Mouse (Mus musculus) cerebellum, adult 9-11 months (tissue): Measurements from ENCODE around the gene Fbxo40.

Experiments
- DNase-seq: peaks from one replicate; pipeline ENCODE4 v3.0.0; 2022

Gene Fbxo40

DNA sequence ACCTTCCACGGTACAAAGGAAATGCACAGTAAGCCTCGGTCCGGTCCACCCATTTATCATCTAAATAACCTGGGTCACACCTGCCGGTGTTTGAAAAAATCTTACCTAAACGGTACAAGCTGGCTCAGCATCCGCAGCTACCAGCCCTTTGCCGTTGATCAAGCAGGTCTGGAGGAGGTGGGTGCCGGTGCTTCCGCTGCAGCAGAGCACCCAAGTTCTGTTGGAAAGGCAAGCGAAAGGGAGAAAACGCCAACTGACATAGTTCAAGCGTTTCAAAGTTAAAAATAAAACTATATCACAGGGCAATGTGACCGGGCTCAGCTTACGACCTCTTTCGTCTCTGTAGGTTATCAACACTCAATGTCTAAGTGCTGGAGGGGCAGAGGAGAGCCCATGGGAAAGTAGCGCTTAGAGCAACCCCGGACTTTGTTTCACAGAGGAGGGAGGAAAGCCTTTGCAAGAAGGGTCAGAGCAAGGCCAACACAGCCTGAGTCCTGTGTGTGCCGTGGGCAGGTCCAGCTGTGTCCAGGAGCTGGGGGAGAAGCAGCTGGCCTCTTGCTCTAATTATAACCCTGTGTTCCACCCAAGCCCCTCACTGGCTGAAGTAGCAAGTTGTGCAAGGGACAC, at the start of gene Fbxo40:
Gene Fbxo40 (minus strand): TSS at position 469 of the 627 bp plus-strand sequence.
- no peak for DNase-seq

DNA sequence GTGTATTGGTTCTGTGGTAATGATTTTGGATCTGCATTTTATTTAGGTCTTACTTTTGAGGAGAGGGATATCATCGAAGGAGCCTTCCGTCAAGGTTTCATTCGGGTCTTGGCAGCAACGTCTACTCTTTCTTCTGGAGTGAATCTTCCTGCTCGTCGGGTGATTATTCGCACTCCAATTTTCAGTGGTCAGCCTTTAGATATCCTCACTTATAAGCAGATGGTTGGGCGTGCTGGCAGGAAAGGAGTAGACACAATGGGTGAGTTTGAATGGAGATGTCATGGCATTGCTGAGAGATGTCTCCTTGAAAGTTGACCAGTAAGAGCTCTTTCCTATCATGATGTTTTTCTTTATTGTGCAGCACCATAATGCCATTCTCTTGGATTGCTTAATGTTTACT, 44.5 kb upstream of the Fbxo40 start:
- no peak for DNase-seq

DNA sequence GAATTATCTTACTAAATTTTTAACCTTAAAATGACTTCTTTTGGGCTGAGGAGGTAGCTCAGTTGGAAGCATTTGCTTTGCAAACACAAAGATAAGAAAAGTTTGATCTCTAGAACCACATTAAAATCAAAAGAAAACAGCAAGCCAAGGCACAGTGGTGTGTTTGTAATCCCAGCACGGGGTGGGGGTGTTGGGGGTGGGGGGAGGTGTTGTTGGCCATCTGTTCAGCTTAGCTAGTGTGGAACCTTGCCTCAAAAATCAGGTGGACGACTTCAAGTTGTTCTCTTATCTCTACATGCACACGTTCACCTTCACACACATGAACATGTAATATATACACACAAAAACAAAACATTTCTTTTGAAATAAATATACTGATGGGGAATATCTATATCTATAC, 41.7 kb upstream of the Fbxo40 start:
- DNase-seq: no peak

DNA sequence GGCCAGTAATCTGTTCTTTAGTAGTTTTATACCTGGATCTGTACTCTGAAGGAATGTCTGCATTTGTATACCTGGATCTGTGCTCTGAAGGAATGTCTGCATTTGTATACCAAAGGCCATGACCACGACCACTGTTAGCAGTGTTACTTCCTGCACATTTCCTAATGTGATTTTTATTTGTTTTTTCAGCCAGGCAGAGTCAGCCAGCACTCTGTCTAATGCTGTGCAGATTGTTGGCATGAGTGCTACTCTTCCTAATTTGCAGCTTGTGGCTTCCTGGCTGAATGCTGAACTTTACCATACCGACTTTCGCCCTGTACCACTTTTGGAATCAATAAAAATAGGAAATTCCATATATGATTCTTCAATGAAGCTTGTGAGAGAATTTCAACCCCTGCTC, 37.3 kb upstream of the Fbxo40 start:
- DNase-seq: no peak

DNA sequence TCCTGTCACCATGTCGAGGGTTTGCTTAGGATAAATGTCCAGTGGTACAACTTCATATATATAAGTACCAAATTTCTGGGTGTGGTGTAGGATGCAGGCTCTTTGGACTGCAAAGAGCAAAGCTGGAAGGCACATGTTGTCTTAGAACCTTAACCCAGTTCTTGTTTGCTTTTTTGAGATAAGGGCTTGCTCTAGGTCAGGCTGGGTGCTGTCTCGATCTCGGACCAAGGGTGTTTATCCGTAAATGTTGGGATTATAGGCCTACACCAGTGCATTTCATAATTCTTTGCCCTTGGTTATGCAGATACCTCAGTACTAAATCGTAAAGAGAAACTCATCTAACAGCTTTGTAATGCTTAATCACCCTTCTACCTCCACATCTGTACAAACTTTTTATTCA, 22.1 kb upstream of the Fbxo40 start:
- no peak for DNase-seq

DNA sequence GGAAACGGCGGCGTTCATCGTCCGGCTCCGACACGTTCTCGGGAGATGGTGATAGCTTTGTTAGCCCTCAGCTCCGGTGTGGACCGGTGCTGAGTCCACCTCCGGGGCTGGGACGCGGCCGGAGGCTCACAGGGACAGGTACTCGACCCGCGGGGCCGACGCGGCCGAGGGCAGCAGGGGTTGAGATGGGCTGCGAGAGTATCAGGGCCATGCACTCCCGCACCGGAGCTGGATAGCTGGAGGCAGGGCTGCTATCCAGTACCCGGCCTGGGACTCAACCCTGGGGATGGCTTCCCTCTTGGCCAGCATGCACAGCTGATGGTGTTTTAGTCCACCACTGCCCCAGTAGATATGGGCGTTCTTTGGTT, 21.6 kb upstream of the Fbxo40 start:
- no peak for DNase-seq

DNA sequence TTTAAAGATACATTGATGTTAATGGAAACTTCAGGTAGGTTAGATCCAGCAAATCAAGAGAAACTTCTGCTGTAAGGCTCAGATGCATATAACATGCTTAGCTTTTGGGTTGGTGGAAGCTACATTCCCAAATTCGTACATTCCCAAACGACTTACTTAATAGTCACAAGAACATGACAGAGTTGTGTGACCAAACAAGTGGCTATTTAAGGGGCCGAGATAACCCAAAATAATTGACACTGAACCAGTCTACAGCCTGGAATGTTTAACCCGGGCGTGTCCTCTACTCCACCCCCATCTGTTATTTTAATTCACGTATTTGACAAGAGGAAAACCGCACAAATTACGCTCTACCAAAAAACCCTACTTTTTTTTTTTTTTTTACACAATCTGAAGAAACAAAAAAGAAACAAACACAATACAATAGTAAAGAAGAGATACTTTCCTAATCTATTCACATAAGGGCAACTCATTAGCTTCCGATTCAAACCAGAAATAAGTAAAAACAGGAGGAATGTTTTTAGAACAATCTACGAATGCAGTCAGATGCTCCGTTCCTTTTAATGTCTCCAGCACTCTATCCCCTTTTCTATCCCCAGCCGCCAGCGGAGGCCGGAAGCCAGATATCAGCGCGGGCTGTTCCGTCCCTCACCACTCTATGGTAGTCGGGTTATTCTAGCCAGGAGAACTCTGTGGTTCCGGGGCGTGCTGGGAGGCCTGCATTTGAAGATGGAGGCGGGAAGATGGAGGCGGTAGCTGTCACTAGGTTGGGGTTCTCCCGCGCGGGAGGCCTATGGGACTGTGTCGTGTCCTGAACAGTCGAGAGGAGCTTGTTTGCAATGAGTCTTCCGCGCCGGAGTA, 21.0 kb upstream of the Fbxo40 start, which contains the start of gene Polq:
Gene Polq (plus strand): TSS at position 726 of the 861 bp plus-strand sequence.
- DNase-seq: peak; percentile 91

DNA sequence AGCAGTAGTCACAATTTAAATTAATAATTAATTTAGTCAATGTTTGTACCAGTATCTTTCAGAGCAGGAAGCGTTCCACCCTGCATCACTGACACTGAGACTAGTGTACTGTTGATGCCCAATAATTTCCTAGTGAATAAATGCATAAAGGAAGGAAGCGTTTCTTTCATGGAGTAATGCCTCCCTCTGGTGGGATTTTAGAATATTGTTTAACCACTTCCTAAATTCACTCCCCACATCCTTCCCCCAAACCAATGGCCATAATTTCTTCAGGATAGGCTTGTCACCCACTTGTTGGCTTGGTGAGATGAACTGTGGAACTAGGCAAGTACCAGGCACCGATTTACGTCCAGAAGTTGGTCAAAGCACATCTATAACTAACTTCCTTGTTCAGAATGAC, 20.1 kb upstream of the Fbxo40 start:
- peak; percentile 38 for DNase-seq

DNA sequence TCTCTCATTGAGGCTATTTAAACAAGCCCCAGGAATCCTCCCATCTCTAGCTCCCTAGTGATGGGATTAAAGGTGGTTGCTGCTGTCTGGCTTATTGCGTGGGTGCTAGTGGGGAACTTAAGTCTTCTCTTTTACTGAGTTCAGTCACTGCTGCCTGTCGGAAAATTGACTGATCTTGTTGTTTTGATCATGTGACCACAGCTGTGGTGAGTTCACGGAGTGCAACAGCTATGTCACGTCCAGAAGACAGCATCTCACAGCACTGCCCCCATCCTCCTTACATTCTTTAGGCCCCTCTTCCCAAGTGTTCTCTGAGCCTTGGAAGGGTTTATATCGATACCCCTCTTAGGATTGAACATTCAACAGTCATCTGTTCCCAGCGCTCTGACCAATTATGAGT, 19.0 kb upstream of the Fbxo40 start:
- DNase-seq: no peak

DNA sequence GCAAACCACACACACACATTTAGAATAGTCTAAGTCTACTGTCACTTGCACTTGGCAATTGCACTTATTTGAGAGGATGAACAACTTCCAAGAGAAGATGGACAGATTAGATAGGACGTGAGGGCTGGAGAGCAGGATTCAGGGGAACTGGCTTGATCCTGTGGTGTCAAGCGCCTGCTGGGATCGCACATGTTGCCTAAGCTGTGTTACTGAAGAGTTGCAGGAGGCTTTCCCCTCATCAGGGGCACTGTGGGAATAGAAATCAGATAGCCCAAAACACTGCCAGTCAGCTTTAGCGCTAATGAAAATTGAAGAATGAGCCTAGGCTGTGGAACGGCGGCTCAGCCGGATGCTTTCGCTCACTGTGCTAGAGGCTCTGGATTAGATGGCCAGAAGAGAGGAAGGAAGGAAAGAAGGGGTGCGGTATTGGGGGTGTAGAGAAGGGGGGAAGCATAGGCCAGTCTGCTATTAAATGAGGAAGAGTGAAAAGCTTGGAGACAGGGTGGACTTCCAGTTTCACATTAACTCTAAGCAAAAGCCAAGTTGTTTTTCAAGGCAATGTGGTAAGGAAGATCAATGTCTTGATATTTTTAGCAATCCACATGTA, 9.2 kb upstream of the Fbxo40 start:
- peak; percentile 79 for DNase-seq

DNA sequence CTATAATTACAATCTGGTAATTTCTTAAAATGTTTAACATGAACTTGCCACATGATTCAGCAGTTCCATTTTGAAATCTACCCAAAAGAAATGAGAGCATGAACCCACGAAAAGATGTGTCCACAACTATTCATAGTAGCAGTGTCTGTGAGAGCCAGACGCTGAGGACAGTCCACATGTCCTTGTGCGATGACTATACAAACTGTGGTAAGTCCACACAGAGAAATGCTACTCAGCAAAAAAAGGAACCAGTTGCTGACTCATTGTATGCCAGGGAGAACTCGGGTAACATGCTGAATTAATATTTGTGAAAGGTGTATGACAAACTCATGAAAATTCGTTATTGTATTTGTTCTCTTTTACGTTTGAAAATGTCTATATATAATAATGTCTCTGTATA, 7.4 kb upstream of the Fbxo40 start:
- no peak for DNase-seq

DNA sequence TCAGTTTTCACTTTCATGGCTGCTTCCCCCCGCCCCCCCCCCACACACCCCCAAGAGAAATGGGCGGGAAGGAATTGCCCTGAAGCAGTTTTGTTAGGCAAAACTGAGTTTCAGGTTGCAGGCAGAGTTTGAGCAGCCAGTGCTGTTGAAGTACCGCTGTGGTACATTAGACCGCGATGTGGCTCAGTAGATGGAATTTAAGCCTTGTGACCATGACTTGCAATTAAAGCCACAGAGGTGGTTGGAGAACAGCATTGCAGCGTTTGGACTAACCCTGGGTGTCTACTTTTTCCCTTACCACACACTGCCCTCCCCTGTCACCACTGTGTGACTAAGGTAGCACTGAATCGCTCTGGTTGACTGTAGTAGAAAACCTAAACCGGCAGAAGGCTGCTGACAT, 774 bp downstream of the Fbxo40 start:
- no peak for DNase-seq

DNA sequence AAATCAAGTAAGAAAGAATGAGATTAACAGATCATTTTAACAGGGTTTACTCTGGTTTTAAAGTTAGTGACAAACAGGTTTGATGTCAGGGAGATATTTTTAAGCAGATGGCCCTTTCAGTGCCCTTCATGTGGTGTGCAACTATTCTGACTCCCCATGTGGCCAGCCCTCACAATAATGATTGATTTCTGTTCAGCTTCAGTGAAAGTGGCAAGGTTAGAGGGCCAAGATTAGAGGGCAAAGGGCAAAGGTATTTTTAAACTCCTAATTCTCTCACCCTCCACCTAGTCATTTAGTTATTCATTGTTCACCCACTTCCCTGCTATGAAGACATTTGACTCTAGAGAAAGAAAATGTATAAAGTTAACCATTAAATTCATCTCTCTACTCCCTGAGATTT, 2.2 kb downstream of the Fbxo40 start:
- no peak for DNase-seq

DNA sequence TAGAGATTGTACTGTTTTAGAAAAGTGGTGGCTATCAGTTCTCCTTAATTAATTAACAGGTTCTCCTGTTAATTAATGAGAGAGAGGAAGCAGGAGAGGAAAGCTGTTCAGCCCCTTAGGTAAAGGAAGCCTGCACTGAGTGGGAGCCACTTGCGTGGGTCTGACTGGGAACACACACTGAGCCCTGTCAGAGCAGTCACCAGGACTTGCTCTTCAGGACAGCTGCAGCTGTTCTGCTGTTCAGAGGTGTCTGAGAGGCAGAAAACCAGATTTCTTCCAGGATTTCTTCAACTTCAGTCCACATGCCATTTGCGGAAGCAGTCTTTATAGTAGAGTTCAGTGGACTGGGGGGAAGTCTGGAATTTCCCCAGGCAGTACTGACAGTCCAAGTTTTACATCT, 2.9 kb downstream of the Fbxo40 start:
- no peak for DNase-seq

DNA sequence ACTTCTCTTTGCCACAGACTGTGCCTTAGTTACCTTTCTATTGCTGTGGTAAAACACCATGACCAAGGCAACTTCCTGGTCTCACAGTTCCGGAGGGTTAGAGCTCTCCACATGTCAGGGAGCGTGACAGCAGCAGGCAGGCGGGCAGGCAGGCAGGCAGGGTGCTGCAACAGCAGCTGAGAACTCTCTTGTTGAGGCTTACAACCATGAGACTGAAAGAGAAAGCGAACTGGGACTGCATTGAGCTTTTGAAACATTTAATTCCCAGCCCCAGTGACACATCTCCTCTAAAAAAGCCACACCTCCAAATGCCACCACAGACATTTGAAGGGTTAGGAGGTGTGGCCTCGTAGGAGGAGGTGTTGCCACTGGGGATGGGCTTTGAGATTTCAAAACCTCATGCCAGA, 4.6 kb downstream of the Fbxo40 start:
- DNase-seq: no peak

DNA sequence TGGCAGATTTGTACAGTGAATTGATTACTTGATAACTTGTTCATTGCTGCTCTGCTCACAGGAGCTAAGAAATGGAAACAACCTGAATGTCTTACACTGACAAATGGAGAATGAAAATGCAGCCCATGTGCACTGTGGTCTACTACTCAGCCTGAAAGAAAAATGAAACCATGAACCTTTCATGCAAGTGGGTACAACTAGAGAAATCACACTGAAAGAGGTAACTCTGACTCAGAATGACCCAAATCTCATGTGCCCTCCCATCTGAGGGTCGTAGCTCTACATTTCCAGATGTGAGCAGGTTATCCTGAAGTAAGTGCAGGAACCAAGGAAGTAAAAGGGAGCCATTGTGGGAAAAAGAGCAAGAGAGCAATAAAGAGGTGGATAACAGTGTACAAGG, 6.5 kb downstream of the Fbxo40 start:
- DNase-seq: no peak

DNA sequence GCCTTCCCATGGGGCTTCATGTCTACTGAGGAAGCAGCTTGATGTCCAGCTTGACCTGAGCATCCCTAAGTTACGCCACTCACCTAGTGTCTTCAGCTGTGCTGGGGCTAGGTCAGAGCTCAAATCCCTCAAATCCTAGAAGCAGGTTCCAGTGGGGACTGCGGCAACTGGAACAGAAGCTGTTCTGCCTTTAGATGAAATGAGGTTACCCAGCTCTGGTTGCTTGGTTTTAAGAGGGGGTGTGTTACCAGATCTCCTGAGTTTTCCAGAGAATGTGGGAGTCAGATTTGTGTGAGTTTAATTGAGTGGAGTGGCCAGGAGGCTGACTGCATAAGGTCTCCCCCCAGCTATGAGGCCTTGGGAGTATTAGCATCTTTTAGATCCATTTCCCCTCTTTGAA, 11.1 kb downstream of the Fbxo40 start:
- DNase-seq: no peak

DNA sequence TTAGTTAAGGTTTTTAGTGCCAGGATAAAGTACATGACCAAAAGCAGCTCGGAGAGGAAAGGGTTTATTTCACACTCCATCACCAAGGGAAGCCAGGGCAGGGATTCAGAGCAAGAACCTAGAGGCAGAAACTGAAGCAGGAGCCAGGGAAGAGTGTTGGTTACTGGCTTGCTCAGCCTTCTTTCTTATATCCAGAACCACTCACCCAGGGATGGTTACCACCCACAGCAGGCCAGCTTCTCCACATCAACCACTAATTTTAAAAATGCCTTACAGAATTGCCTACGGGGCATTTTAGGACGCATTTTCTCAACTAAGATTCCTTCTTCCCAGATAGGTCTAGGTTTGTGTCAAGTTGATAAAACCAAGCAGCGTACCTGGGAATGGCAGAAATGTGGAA, 26.9 kb downstream of the Fbxo40 start:
- DNase-seq: no peak

DNA sequence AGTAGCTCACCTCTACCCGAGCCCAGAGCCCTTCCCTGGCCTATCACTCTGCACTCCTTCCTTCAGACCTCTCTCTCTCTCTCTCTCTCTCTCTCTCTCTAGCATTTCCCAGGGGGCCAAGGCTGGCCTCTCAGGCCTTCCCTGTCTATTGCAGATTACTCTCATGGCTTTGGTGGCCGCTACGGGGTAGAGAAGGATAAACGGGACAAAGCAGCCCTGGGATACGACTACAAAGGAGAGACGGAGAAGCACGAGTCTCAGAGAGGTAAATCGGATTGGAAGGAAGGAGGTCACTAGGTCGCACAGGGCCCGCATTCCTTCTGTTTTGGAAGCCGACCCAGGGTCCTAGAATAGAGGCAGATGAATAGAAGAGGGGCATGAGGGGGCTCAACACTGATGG, 35.2 kb downstream of the Fbxo40 start:
- no peak for DNase-seq

DNA sequence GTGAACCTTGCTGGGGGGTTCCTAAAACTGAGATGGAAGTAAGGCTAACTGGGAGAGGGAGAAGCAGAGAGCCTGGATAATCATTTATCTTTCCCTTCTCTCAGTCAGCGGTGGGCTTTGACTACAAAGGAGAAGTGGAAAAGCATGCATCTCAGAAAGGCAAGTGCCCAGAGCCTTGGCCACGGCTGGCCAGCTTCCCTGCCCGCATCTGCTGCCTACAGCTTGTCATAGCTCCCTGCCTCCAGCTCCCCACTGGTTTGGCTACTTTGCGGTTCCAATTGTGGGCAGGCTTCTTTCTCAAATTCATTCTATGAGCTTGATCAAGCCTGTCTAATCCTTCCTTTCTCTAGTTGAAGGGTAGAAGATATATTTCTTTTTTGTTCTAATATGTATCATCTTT, 39.2 kb downstream of the Fbxo40 start:
- peak; percentile 44 for DNase-seq

DNA sequence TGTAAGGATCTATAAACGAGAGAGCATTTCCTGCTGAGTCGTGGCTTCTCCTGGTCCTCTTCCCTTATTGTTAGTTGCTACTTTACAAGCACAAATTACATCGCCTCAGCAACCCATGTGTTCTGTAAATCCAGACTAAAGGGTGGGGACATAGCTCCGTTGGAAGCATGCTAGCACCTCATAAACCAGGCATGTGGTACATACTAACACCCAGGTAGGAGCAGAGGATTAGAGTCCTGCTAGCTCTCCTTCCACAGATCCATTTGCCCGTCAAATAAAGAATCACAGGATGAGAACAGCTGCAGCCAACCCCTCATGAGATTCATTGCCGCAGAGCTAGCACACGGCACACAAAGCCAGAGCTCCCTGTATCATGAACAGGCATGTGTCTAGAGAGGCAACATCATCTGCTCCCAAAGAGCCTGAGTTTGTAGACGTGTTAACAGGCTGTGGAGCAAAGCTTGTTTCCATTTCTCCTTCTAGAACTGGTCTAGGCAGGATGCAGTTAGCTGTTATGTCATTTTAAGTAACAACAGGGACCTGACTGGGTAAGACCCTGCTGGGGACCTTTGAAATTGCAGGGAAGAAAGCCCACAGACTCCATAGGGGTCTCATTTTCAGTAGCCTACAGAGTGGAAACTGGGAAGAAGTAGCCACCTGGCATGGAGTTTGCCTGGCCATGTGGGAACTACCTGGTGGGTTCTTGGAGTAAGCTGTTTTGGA, 40.5 kb downstream of the Fbxo40 start:
- DNase-seq: no peak

DNA sequence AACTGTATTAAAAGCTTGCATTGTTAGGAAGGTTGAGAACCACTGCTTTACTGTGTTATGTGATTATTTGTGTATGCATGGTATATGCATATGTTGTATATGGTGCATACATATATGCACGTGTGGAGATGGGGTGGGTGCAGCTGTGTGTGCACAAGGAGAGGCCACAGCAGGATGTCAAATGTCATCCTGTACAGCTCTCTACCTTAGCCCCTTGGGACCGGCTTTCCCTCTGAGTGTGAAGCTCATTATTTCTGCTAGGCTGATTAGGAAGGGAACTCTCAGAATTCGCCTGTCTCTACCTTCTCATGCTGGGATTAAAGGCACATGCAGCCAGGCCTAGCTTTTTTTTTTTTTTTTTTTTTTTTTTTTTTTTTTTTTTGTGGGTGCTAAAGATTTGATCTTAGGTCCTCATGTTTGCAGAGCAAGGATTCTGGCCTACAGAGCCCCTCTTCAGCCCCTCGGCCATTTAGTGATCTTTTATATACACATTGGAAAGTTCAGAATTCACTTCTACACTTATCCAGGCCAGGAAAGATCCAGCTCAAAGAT, 42.5 kb downstream of the Fbxo40 start:
- DNase-seq: no peak

DNA sequence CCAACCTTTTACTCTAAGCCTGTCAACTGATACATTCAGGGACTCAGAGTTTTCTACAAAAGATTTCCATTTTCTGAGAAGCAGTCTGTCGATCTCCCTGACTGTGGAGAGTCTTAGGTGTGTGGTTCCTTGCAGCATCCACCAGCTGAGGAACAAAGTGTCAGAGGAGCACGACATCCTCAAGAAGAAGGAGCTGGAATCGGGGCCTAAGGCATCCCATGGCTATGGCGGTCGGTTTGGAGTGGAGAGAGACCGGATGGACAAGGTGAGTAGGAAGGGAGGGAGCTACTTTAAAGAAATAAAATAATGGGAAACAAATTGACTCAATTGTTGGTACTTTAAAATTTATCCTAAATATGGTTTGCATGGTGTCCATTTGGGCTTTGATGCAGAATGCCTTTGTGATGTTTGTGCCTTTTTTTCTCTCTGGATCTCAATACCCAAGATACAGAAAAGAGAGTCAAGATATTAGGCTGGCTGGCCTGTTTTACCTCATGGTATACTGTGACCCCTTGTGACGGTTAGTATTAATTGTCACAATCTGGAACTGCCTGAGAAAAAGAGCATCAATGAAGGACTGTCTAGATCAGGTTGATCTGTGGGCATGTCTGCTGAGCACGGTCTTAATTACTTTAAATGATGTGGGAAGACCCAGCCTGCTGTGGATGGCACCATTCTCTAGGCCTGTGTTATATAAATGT, 43.7 kb downstream of the Fbxo40 start:
- DNase-seq: no peak
